Comparison of ENCODE assay signal across 38 mouse cellular contexts in the genomic region with DNA sequence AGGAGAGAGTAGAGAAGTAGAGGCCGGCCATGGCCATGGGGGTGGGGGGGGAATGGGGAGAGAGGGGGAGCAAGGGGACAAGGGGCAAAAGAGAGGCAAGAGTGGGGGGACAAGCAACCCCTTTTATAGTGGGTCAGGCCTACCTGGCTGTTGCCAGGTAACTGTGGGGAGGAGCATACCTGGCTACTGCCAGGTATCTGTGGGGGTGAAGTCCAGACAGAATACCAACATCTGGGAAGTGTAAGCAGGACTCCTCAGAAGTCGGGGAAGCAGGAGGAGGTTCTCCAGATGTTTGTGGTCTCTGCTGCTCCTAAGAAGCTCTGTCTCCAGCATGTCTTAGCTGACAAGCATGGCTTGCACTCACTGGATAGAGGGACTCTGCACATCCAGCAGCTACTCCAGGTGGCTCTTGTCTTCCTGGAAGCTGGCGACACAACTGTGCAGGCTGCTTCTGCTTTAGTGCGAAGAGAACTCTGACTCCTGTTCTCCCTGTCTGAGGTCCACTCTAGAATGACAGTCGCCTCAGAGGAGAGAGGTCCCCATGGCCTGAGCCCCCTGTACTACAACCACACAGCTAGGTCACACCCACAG. TPM values are rescaled to one million over a fixed set of nuclear protein-coding genes. Genes with fewer than 3 reads are reported as not detected.
DNase-seq lines count a peak whose midpoint lies in the region; ATAC-seq and TF ChIP-seq lines count a peak whose summit lies in the region.
"Had no signal": no experiment of that assay in that cellular context is flagged by ENCODE, and none has a peak within 500 bp of the region (broad histone marks: within the 10 kb centered on the region; RNA-seq: fewer than 3 reads in every experiment).

No protein-coding gene starts in this region.

- 0 out of 2 replicates have a peak, but pooled peaks have one; percentile 18 for ATAC-seq in heart, embryonic 16.5 days (replicated peaks; ENCODE audit: extremely low read depth, insufficient read depth, low FRiP score)
- no peak for ATAC-seq in kidney, postnatal 0 days (replicated peaks; ENCODE audit: low FRiP score, low read depth)
- peak; percentile 53 for ATAC-seq in intestine, embryonic 15.5 days
- ATAC-seq in monocyte, adult 5-6 weeks (replicated peaks; ENCODE audit: insufficient number of reproducible peaks, low FRiP score, low TSS enrichment, poor library complexity, severe bottlenecking): 0 out of 2 replicates have a peak, but pooled peaks have one; percentile 10
- ATAC-seq in midbrain, embryonic 16.5 days: no peak
- ATAC-seq: activated CD4-positive, CD25-positive, alpha-beta regulatory T cell, adult 4 months; forebrain, postnatal 0 days had no signal

- H3K9ac ChIP-seq in heart, embryonic 16.5 days (ENCODE audit: low read length): no peak overlapping the region
- H3K9ac ChIP-seq in kidney, postnatal 0 days (ENCODE audit: low read depth, low read length): no peak overlapping the region
- H3K9ac ChIP-seq in intestine, embryonic 15.5 days: no peak overlapping the region
- no peak overlapping the region for H3K9ac ChIP-seq in midbrain, embryonic 16.5 days (ENCODE audit: low read depth, low read length)
- H3K9ac ChIP-seq: embryonic facial prominence, embryonic 13.5 days; forebrain, embryonic 12.5 days; forebrain, postnatal 0 days; hindbrain, embryonic 15.5 days; limb, embryonic 13.5 days had no signal

- H3K36me3 ChIP-seq in heart, embryonic 16.5 days (ENCODE audit: control insufficient read depth, insufficient read depth): no peaks in the 10 kb centered on the region
- no peaks in the 10 kb centered on the region for H3K36me3 ChIP-seq in kidney, postnatal 0 days (ENCODE audit: insufficient read depth, low read length)
- no peaks in the 10 kb centered on the region for H3K36me3 ChIP-seq in intestine, embryonic 15.5 days
- no peaks in the 10 kb centered on the region for H3K36me3 ChIP-seq in midbrain, embryonic 16.5 days (ENCODE audit: control insufficient read depth, insufficient read depth, low read length)
- H3K36me3 ChIP-seq: embryonic facial prominence, embryonic 13.5 days; forebrain, embryonic 12.5 days; hindbrain, embryonic 15.5 days; limb, embryonic 13.5 days had no signal

- no peaks in the 10 kb centered on the region for H3K9me3 ChIP-seq in heart, embryonic 16.5 days (replicated peaks; ENCODE audit: control insufficient read depth, low read length)
- no peaks in the 10 kb centered on the region for H3K9me3 ChIP-seq in kidney, postnatal 0 days (replicated peaks; ENCODE audit: low read length)
- H3K9me3 ChIP-seq in intestine, embryonic 15.5 days: no peaks in the 10 kb centered on the region
- no peaks in the 10 kb centered on the region for H3K9me3 ChIP-seq in midbrain, embryonic 16.5 days (replicated peaks; ENCODE audit: control insufficient read depth, low read length, poor library complexity, severe bottlenecking)
- H3K9me3 ChIP-seq: embryonic facial prominence, embryonic 13.5 days; hindbrain, embryonic 15.5 days; limb, embryonic 13.5 days had no signal

- no peak overlapping the region for H3K4me3 ChIP-seq in heart, embryonic 16.5 days (ENCODE audit: low read length)
- no peak overlapping the region for H3K4me3 ChIP-seq in kidney, postnatal 0 days (replicated peaks; ENCODE audit: low read depth, low read length)
- no peak overlapping the region for H3K4me3 ChIP-seq in intestine, embryonic 15.5 days (replicated peaks)
- no peak overlapping the region for H3K4me3 ChIP-seq in midbrain, embryonic 16.5 days (ENCODE audit: low read depth, low read length)
- H3K4me3 ChIP-seq: embryonic facial prominence, embryonic 13.5 days; forebrain, embryonic 12.5 days; hindbrain, embryonic 15.5 days; limb, embryonic 13.5 days had no signal

- H3K27me3 ChIP-seq in heart, embryonic 16.5 days (ENCODE audit: control insufficient read depth, insufficient read depth, low read length): no peaks in the 10 kb centered on the region
- H3K27me3 ChIP-seq in kidney, postnatal 0 days (ENCODE audit: insufficient read depth, low read length): no peaks in the 10 kb centered on the region
- H3K27me3 ChIP-seq in intestine, embryonic 15.5 days (replicated peaks): no peaks in the 10 kb centered on the region
- H3K27me3 ChIP-seq in midbrain, embryonic 16.5 days (ENCODE audit: control insufficient read depth, insufficient read depth, low read depth, low read length): no peaks in the 10 kb centered on the region
- H3K27me3 ChIP-seq: embryonic facial prominence, embryonic 13.5 days; forebrain, embryonic 12.5 days; hindbrain, embryonic 15.5 days; limb, embryonic 13.5 days had no signal

- WGBS in heart, embryonic 16.5 days: 81% methylated on average over 5 of the region's 5 CpGs
- 60% methylated on average over 5 of the region's 5 CpGs for whole genome bisulfite sequencing in kidney, postnatal 0 days
- 53% methylated on average over 5 of the region's 5 CpGs for WGBS in intestine, embryonic 15.5 days
- WGBS in midbrain, embryonic 16.5 days: 94% methylated on average over 5 of the region's 5 CpGs

- no peak overlapping the region for H3K4me2 ChIP-seq in heart, embryonic 16.5 days (ENCODE audit: low read depth, low read length)
- no peak overlapping the region for H3K4me2 ChIP-seq in kidney, postnatal 0 days (ENCODE audit: low read length)
- H3K4me2 ChIP-seq in intestine, embryonic 15.5 days (replicated peaks): no peak overlapping the region
- H3K4me2 ChIP-seq in midbrain, embryonic 16.5 days (ENCODE audit: low read length): no peak overlapping the region
- H3K4me2 ChIP-seq: embryonic facial prominence, embryonic 13.5 days; forebrain, embryonic 12.5 days; heart, embryonic 11.5 days; hindbrain, embryonic 15.5 days; limb, embryonic 13.5 days; liver, embryonic 11.5 days; midbrain, embryonic 11.5 days had no signal

- no peak overlapping the region for H3K27ac ChIP-seq in heart, embryonic 16.5 days (ENCODE audit: low read length)
- H3K27ac ChIP-seq in kidney, postnatal 0 days: peak overlapping the region; percentile 72; the same call in 1 of the 2 replicates
- 0 out of 2 replicates have a peak overlapping the region, but pooled peaks have one; percentile 22 for H3K27ac ChIP-seq in intestine, embryonic 15.5 days
- no peak overlapping the region for H3K27ac ChIP-seq in midbrain, embryonic 16.5 days (ENCODE audit: low read length)
- H3K27ac ChIP-seq: embryonic facial prominence, embryonic 13.5 days; forebrain, embryonic 12.5 days; hindbrain, embryonic 15.5 days; limb, embryonic 13.5 days had no signal

- peaks cover 6% of the 10 kb centered on the region for H3K4me1 ChIP-seq in heart, embryonic 16.5 days (ENCODE audit: control insufficient read depth, insufficient read depth, low read length)
- H3K4me1 ChIP-seq in kidney, postnatal 0 days (replicated peaks; ENCODE audit: insufficient read depth, low read length): peaks cover 18% of the 10 kb centered on the region; the same call in 1 of the 2 replicates
- H3K4me1 ChIP-seq in intestine, embryonic 15.5 days (replicated peaks): peaks cover 18% of the 10 kb centered on the region
- H3K4me1 ChIP-seq in midbrain, embryonic 16.5 days (ENCODE audit: control insufficient read depth, insufficient read depth, low read length): no peaks in the 10 kb centered on the region
- H3K4me1 ChIP-seq: forebrain, embryonic 12.5 days; hindbrain, embryonic 15.5 days had no signal

- no peak for DNase-seq in heart, adult 8-10 months (ENCODE audit: low spot score)
- DNase-seq in kidney, postnatal 0 days (ENCODE audit: low spot score): no peak
- DNase-seq in kidney, postnatal 14 days: no peak
- DNase-seq: adrenal gland, adult 2 months; adrenal gland, postnatal 36 days; cerebellum, adult 18-20 months; cerebellum, postnatal 10 days; forebrain, postnatal 0 days; kidney, adult 18-20 months; lung, postnatal 36 days; retina, postnatal 1 day; right cerebral cortex, postnatal 14 days; thymus, adult 2 months; thymus, postnatal 36 days had no signal

- no peak for TF ChIP-seq CTCF in kidney, postnatal 0 days (IDR thresholded peaks at IDR 0.05; ENCODE audit: low read depth)

RNA-seq across cellular contexts. Expression of gene Tmem171, which starts 14.1 kb away (rescaled TPM):
- 1.3 and 3.7 TPM in 2 replicates for polyA plus RNA-seq in heart, embryonic 16.5 days (2015; fragmentation: Nextera tagmentation; extraction: Ambion mirVana)
- total RNA-seq in heart, adult 8-10 months (2022): 1 to 10 TPM; 3.5 to 8.8 (median 4.3) TPM
- polyA plus RNA-seq in kidney, postnatal 0 days (2015; fragmentation: Nextera tagmentation; extraction: Ambion mirVana): 21.5 and 24.6 TPM in 2 replicates
- 28.9 and 31.8 TPM in 2 replicates for polyA plus RNA-seq in intestine, embryonic 15.5 days (2015; fragmentation: Nextera tagmentation; extraction: Ambion mirVana)
- 2.5 to 2.7 TPM in 2 of 3 replicates, not detected in the other for total RNA-seq in monocyte, adult 5-6 weeks (2017)
- not detected in 2 replicates for polyA plus RNA-seq in midbrain, embryonic 16.5 days (2015; fragmentation: Nextera tagmentation; extraction: Ambion mirVana)
- total RNA-seq: forebrain, postnatal 0 days; gastrocnemius, postnatal 4 days; left cerebral cortex, postnatal 36 days; megakaryocyte, adult 5-6 weeks; midbrain, postnatal 0 days had no signal
- polyA plus RNA-seq: brain, embryonic 14.5 days; forebrain, embryonic 12.5 days; forebrain, postnatal 0 days; hindbrain, embryonic 15.5 days; midbrain, embryonic 11.5 days; midbrain, postnatal 0 days; neural tube, embryonic 14.5 days had no signal

RNA-seq across cellular contexts. Expression of gene Tmem174, which starts 43.4 kb away (rescaled TPM):
- polyA plus RNA-seq in heart, embryonic 16.5 days (2015; fragmentation: Nextera tagmentation; extraction: Ambion mirVana): not detected in 2 replicates
- not detected for total RNA-seq in heart, adult 8-10 months (2022)
- polyA plus RNA-seq in kidney, postnatal 0 days (2015; fragmentation: Nextera tagmentation; extraction: Ambion mirVana): 102 and 105 TPM in 2 replicates
- 0.06 and 0.09 TPM in 2 replicates for polyA plus RNA-seq in intestine, embryonic 15.5 days (2015; fragmentation: Nextera tagmentation; extraction: Ambion mirVana)
- total RNA-seq in monocyte, adult 5-6 weeks (2017): not detected in 3 replicates
- not detected in 2 replicates for polyA plus RNA-seq in midbrain, embryonic 16.5 days (2015; fragmentation: Nextera tagmentation; extraction: Ambion mirVana)
- total RNA-seq: adrenal gland, adult 2 months; adrenal gland, postnatal 36 days; common myeloid progenitor, adult 5-6 weeks; gastrocnemius, adult 8-10 months; gastrocnemius, postnatal 4 days; hematopoietic stem cell, adult 5-6 weeks; layer of hippocampus, postnatal 25 days; left cerebral cortex, postnatal 36 days; midbrain, postnatal 0 days had no signal
- polyA plus RNA-seq: activated CD4-positive, CD25-positive, alpha-beta regulatory T cell, adult 4 months; adrenal gland, adult 2 months; brain, embryonic 14.5 days; embryonic facial prominence, embryonic 13.5 days; forebrain, embryonic 12.5 days; forebrain, postnatal 0 days; heart, postnatal 0 days; hindbrain, embryonic 15.5 days; limb, embryonic 13.5 days; liver, embryonic 11.5 days; liver, embryonic 16.5 days; midbrain, embryonic 11.5 days; midbrain, postnatal 0 days; neural tube, embryonic 14.5 days had no signal

Comparison
In these comparisons a context has a peak if more than half of its experiments do, and no peak if none do; other contexts are left out.
1. ATAC-seq: peak in heart, embryonic 16.5 days (single experiment), intestine, embryonic 15.5 days (single experiment) and monocyte, adult 5-6 weeks (single experiment); none in kidney, postnatal 0 days (single experiment) and midbrain, embryonic 16.5 days (single experiment).
2. H3K27ac ChIP-seq: peak in kidney, postnatal 0 days (single experiment) and intestine, embryonic 15.5 days (single experiment); none in heart, embryonic 16.5 days (single experiment) and midbrain, embryonic 16.5 days (single experiment).
3. RNA of gene Tmem174, which starts 43.4 kb away (polyA plus RNA-seq): 102 to 105 TPM in kidney, postnatal 0 days; 0.06 to 0.09 TPM in intestine, embryonic 15.5 days, not detected in midbrain, embryonic 16.5 days and not detected in heart, embryonic 16.5 days; every median in the first group is over 10 times any median in the second.